Mouse (Mus musculus): Measurements from ENCODE around the gene Ctsll3.
A peak's percentile ranks its signal among the peaks of the same experiment; 100 is the strongest.

Ctsll3 gene

DNA sequence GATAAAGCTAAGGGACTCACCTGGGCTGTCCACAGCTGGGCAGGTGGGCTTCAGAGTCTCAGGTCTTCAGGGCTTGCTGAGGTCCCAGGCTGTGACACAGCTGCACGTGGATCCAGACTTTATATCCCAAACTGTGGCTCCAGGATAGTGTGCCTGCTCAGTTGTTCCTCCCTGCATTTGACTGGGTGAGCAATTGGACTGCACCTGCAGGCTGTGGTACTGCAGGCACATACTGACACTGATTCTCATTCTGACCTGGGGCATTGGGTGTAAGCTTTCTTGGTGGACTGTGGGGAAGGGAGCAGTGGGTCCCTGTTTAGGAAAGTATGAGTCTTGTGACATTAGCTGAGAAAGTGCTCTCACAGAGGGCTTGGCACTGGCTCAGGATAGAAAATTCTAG, at the start of gene Ctsll3:
Gene Ctsll3 (minus strand): TSS at position 101 of the 400 bp plus-strand sequence.
- DNase-seq (ENCODE audit: low spot score) = no peak

DNA sequence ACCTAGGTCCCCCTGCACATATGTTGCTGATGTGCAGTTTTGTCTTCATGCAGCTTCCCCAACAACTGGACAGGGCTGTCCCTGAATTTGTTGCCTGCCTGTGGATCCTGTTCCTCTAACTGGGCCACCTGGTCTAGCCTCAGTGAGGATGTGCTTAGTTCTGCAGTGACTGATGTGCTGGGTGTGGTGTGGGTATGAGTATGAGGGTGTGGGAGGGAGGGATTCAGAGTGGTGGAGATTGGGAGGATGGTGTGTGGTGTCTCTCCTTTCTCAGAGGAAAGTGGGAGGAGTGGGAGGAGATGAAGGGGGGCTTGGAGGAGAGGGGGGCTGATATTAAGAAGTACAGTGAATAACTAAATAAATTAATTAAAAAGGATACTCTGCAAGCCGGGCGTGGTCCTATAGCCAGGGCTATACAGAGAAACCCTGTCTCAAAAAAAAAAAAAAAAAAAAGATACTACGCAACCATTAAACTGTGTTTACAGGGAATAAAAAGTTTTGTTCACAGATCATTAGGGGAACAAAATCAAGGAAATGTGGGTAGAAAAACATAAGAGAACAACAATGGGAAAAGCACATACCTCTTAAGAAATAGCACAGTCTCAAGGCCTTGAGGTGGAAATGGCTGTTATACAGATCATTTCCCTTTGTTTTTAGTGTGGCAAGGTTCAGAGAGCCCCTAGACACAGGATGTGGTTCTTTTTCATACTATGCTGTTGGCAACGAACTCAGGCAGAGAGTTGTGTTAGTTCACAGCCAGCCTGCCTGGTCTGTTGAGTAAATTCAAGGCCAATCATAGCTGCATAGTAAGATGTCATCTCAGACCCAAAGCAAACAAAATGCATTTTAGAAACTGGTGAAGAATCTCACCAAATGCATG, 45.8 kb upstream of the Ctsll3 start:
- DNase-seq (ENCODE audit: low spot score) = no peak

DNA sequence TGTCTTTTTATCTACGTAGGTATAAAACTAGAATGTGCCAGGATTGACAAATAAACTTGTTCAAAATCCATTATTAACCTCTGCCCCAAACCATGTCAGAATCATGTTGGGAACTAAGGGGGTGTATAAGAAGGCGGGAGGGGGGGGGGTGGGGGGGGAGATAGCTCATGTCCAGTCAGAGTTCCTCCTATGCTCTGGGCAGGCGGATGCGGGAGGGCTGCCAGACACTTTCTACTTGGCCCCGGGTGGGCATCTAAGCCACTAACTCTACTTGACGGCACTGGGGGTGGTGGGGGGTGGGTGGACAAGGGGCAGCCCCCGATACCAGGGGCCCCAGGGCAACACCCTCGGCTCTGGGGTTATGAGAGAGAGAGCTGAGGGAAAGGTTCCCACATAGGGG, 40.5 kb upstream of the Ctsll3 start:
- no peak for DNase-seq (ENCODE audit: low spot score)

DNA sequence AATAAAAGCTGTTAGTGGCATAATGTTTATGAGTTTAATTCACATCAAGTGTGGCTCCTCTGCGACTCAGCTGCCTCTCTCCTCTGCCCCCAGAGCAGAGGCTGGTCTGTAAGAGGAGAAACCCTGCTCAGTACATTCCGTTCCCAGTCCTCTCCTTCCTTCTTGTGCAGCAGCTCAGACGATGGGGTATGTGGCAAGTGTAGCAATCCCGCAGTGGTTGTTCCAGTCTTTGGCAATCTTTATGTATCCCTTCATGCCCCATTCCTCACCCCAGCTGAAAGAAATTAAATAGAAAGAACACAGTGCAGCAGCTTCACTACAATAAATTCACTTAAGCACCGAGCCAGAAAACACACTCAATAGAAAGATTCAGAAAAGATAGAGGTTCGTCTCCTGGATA, 40.1 kb upstream of the Ctsll3 start:
- DNase-seq (ENCODE audit: low spot score) = no peak

DNA sequence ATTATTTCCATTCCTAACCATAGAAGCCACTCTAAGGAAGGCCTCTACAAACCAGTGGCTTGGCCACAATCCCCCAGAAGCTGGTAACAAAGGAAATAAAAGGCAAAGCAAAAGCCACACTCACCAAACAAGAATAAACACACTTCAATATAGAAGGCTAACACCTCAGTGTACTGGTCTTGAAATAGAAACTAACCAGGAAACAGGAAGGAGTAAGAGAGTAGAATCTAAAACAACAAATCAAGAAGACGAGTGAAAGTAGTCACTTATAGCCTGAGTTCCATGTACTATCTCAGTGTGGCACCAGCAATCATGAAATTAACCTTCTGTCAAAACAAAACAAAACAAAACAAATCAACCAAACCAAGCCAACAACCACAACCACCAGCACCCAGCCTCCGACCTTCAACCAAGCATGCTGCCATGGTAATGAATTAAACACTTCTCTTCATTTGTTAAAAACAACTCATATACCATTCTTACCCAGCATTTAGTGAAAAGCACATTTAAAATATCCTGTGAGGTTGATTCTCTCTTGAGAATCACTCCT, 36.8 kb upstream of the Ctsll3 start:
- DNase-seq (ENCODE audit: low spot score) = no peak

DNA sequence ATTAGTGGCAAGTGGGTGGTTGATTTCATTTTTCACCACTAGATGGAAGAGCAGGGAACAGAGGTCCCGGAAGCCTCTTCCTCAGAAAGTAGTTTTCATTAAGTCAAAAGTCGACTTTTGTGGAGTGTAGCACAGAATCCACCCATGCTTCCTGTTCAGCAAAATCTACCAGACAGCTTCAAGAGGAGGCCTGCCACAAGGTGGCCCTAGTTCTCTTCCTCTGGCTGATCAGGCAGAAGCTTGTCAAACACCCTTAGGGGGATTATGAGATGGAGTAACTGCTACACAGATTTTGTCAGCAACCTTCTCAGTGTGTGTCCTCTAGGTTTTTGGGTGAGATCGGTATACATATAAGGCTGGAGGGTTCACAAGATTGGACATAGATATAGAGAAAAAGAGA, 23.4 kb upstream of the Ctsll3 start:
- no peak for DNase-seq (ENCODE audit: low spot score)

DNA sequence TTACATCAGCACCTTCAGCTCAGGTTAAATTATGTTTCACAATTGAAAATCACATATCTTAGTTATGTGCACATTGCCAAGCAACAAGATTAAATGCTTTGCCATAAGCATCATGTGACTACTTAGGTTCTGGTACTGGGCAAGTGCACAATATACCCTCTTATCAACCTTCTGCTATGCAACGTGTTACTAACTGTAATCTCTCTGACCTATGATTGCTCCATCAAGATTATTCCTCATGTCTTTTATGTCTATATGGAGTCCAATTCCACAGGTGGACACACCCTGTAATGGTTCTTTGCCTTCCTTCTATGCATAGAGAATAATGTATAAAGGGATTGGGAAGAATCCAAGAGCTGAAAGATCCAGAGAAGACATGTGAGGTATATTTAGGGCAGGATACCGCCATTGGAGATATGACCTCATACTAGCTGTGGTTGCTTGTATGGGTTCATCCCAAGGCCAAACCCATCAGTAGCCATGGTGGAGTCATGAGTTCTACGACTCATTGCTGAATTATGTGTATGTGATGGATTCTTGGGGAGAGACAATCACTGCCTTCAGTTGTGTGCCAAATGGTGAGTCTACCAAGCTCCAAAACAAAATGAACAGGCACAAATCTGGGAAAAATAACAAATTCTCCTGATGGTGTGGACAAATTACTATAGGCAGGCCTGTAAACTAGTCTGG, 18.0 kb upstream of the Ctsll3 start:
- DNase-seq (ENCODE audit: low spot score) = no peak

DNA sequence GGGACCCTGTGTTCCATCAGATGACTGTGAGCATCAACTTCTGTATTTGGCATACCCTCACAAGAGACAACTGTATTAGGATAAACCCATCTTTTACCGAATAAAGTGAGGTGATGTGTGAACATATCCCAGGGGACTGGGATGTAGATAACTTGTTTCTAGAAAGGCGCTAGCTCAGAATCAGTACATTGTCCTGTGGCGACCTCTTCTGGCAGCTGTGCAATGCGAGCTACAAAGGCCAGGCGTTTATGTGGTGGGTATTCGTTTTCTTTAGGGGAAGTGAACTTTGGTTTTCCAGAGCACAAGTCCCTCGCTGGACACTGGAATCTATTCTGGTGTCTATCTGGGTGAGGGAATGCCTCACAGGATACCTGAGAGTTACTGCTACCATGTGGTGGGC, 16.8 kb upstream of the Ctsll3 start:
- peak; percentile 10 for DNase-seq (ENCODE audit: low spot score)

DNA sequence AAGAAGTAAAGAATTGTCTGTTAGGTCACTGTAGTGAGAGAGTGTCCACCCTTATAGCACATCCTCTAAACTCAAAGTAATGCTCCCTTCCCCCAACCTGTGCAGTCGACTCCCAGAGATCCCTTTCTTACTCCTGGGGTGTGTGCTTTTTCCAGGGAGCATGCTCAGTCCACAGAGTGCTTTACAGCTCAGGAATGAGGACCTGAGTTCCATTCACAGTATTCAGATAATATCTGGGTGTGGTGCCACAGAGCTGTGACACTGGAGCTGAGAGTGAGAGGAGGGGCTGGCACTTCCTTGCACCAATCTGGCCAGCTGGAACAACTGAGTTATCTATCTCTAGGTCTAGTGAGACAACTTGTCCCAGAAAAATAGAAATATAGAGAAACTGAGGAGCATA, 11.1 kb upstream of the Ctsll3 start:
- no peak for DNase-seq (ENCODE audit: low spot score)

DNA sequence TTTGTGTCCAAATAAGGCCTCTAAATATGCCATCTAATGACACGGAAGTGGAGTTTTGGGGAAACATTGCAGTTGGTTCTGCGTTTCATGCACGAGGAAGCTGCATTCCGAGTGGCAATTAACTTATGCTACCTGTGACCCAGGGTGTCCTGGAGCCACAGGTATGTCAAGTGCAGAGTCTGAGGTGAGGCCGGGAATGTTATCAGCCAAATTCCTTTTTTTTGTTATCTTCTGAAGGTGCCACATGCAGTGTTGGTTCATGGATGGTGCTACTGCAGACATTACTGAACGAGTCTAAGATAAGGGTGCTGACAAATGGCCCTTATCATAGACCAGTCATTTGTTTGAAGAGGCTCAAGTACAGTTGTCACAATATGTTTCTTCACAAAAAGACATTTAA, 10.1 kb upstream of the Ctsll3 start:
- no peak for DNase-seq (ENCODE audit: low spot score)

DNA sequence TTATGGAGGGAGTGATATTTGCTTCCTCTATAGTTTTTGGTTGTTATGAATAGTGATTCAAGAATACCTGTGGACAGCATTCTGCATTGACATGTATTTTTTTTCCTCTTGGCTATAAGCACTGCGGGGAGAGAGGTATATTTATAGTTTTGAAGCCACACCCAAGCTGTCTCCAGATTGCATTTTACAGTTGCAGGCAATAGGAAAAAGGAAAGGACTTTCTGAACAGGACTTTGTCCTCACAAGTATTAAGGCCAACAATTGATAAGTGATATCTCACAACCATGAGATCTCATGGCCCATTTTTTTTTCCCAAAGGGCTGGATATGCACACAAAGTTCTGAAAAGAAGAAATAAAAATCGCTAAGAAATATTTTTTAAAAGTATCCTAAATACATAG, 7.0 kb upstream of the Ctsll3 start:
- no peak for DNase-seq (ENCODE audit: low spot score)

DNA sequence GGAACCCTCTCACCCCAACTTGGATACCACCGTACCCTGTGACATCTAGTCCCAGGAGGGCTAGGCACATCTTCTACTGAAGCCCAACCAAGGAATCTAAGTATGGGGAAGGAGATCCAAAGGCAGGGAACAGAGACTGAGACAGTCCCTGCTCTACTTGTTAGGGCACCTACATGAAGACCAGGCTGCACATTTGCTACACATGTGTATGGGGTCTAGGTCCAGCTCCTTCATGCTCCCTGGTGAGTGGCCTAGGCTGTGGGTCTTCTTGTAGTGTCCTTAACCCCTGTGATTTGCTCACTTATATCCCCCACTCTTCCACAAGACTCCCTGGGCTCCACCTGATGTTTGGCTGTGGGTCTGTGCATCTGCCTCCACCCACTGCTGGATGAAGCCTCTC, 13.2 kb downstream of the Ctsll3 start:
- no peak for DNase-seq (ENCODE audit: low spot score)

DNA sequence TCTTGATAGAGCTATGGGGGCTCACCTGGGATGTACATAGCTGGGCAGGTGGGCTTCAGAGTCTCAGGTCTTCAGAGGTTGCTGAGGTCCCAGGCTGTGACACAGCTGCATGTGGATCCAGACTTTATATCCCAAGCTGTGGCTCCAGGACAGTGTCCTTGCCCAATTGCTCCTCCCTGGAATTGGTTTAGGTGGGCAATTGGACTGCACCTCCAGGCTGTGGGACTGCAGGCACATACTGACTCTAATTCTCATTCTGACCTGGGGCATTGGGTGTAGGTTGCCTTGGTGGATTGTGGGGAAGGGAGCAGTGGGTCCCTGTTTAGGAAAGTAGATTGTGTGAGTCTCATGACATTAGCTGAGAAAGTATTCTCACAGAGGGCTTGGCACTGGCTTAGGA, 16.4 kb downstream of the Ctsll3 start, which contains the start of gene BC051665:
Gene BC051665 (minus strand): TSS at position 101 of the 400 bp plus-strand sequence.
- no peak for DNase-seq (ENCODE audit: low spot score)

DNA sequence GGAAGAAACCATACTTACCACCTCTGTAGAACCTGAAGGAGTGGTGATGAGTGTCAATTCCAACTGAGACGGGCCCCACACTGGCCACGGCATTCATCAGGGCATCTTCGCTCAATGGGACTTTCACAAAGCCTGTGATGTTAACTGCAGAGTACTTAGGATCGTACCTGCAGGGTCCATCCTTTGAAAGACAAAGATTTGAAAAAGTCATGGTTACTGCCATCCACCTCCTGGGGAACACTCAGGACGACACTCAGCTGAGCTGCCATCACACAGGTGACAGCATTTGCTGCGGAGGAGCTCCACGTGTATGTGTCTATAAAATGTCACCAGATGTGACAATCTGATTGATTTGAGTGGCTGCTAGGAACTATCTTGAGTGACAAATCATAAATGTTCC, 19.3 kb downstream of the Ctsll3 start:
- DNase-seq (ENCODE audit: low spot score) = no peak

DNA sequence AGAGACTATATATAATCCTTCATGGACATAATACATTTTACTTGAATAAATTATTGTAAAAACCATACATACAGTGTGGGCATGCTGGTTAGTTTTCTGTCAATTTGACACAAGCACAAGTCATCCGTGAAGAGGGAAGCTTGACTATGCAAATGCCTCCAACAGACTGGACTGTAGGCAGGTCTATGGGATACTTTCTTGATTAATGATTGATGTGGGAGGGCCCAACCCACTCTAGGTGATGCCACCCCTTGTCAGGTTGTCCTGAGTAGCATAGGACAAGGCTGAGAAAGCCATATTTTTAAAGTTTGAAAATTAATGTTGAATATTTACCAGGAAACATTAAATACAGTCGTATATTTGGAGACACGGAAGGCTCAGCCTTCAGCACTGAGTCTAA, 22.1 kb downstream of the Ctsll3 start:
- no peak for DNase-seq (ENCODE audit: low spot score)

DNA sequence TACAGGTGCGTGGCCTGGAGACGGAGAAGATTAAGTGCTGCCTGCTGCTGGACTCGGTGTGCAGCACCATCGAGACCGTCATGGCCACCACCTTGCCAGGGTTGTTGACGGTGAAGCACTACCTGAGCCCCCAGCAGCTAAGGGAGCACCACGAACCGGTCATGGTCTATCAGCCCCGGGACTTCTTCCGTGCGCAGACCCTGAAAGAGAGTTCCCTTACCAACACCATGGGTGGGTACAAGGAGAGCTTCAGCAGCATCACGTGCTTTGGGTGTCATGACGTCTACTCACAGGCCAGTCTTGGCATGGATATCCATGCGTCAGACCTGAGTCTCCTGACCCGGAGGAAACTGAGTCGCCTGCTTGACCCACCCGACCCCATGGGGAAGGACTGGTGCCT, 41.5 kb downstream of the Ctsll3 start:
- DNase-seq (ENCODE audit: low spot score) = no peak

DNA sequence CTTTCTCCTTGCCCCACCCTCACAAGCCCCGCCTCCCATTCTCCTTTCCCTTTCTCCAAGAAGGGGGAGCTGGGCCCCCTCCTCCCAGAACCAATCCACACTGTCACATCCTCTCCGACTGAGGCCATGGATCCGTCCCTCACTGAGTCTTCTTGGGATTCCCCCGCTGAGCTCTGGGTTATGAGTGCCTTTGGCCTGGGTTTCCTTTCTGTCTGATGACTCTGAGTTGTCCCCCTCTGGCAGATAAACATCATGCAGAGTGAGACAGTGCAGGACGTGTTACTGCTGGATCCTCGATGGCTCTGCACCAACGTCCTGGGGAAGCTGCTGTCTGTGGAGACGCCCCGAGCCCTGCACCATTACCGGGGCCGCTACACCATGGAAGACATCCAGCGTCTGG, 42.3 kb downstream of the Ctsll3 start:
- no peak for DNase-seq (ENCODE audit: low spot score)

DNA sequence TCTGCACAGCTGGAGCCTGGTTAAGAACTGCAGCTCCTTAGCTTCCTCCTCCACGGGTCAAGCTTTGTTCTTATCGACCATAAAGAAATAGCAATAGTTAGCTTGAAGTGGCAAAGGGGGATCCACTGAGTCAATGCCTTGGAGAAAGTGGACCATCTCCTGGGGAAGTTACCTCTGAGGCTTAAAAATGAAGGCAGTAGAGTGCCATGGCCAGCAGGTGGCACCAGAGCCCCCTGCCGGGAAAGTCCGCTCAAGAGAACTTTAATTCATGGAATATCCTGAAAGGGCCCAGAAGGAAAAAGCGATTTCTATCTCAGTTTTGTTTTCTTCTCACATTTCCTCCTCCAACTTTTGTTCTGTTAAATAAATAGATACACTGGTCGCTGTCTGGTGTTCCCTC, 43.5 kb downstream of the Ctsll3 start:
- DNase-seq (ENCODE audit: low spot score) = no peak

DNA sequence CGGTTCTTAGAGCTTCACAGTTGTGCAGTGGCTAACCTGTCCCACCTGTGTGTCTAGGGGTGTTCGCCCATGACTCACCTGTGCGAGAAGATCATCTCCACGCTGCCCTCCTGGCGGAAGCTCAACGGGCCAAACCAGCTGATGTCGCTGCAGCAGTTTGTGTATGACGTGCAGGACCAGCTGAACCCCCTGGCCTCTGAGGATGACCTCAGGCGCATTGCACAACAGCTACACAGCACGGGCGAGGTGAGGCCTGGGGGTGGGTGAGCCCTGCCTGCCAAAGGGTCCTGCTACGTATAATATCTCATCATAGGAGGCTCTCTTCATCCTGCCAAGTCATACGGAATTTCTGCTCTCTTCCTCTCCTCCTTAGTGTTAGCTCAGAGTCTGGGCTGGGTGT, 45.4 kb downstream of the Ctsll3 start:
- DNase-seq (ENCODE audit: low spot score) = no peak

DNA sequence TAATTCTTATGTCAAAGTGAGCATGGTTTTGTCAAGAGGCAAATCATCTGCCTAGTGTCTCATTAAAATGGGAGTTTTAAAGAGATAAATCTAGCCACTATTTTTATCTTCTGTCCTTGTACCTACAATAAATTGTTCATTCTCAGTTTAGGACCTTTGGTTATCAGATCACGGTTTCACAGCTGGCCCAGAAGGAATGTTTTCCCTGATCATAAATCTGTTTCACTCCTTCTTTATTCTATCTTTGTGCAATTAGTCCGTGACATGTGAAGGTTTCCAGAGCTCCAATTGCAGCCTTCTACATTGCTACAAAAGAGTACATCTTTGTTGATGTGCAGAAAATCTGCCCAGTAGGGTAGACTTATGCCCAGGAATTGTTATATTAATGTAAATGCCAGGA, 47.4 kb downstream of the Ctsll3 start:
- no peak for DNase-seq (ENCODE audit: low spot score)

DNA sequence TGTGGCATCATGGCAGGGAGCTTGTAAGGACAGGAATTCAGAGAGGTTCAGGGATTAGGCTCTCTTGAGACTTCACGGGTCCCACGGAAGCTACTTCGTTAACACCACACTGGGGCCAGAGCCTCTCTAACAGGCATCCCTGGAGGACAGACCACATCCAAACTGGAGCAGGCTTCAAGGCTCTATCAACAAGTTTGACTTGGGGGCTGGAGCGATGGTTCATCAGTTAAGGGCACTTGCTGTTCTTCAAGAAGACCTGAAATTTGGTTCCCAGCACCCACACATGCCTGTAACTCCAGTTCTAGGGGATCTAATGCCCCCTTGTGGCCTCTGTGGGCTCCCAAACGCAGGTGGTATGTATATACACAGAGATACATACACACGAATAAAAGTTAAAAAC, 49.4 kb downstream of the Ctsll3 start:
- DNase-seq (ENCODE audit: low spot score) = no peak

DNA sequence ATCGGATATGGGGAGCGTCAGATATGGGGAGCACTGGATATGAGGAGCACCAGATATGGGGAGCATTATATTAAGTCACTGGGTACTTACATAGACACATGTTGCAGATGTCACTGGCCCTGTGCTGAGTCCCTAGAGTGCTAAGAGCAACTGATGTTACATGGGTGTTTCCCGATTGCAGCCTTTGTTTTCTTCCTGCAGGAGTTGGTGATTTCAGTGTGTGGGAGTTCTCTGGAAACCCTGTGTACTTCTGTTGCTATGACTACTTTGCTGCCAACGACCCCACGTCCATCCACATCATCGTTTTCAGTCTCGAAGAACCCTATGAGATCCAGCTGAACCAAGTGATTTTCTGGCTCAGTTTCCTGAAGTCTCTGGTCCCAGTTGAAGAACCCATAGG, 51.7 kb downstream of the Ctsll3 start:
- no peak for DNase-seq (ENCODE audit: low spot score)

DNA sequence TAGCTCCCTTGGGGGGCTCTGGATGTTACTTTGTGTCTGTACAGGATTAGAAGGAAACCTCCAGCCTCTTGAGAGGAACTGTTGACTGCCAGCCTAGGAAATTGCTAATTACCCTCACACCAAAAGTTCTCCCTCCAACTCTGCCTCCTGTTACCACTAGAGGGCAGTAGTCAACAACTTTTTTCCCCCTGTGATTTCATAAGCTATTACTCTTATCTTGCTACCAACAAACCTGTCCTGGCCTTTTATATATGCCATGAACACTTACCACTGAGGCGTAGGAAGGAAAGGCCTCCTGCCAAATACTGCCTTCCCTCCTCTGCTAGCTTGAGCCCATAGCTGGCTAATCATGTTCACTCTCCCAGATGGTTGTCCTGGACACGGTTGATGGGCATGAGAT, 54.1 kb downstream of the Ctsll3 start:
- DNase-seq (ENCODE audit: low spot score) = no peak

Measured in layer of hippocampus, adult 11-12 months (tissue).